Mouse (Mus musculus) lung, postnatal 14 days (tissue): Measurements from ENCODE around the gene Olfr1200.

Source experiments
- DNase-seq: peaks from one replicate; pipeline ENCODE4 v3.0.0; 2021

Olfr1200 gene

GRCm38 (mm10) chr2:88770388-88770787 lies at the start of gene Olfr1200:
Gene Olfr1200, minus strand, starts transcription at chr2:88770488.
- DNase-seq: no peak

- no peak for DNase-seq
Observed at GRCm38 (mm10) chr2:88814196-88814595, 43.9 kb upstream of the Olfr1200 start, which contains the start of gene Olfr1202. Gene Olfr1202, plus strand, starts transcription at chr2:88814496.

GRCm38 (mm10) chr2:88792736-88793135 lies 22.4 kb upstream of the Olfr1200 start, which contains the start of gene Olfr1201:
Gene Olfr1201, plus strand, starts transcription at chr2:88793036.
- DNase-seq: no peak

- no peak for DNase-seq
Observed at GRCm38 (mm10) chr2:88760369-88760768, 9.9 kb downstream of the Olfr1200 start, which contains the start of gene Olfr1199. Gene Olfr1199, minus strand, starts transcription at chr2:88760469.

- no peak for DNase-seq
Observed at GRCm38 (mm10) chr2:88751270-88751669, 19.0 kb downstream of the Olfr1200 start, which contains the start of gene Olfr1198. Gene Olfr1198, minus strand, starts transcription at chr2:88751370.

- DNase-seq: no peak
Observed at GRCm38 (mm10) chr2:88743379-88743778, 26.9 kb downstream of the Olfr1200 start.

- no peak for DNase-seq
Observed at GRCm38 (mm10) chr2:88732266-88732665, 38.0 kb downstream of the Olfr1200 start, which contains the start of gene Olfr1197. Gene Olfr1197, minus strand, starts transcription at chr2:88732366.
